Mouse (Mus musculus) ES-E14 (cell line): ENCODE data around the gene Selenot.

Experiments used
- CHD2 ChIP-seq: IDR thresholded peaks from 2 replicates; pipeline ENCODE4 v1.6.1; 2014; ENCODE audit warnings: mild to moderate bottlenecking, low read depth, low read length, inconsistent platforms
- MAFK ChIP-seq: IDR thresholded peaks from 2 replicates; pipeline ENCODE4 v1.6.1; 2014; ENCODE audit warnings: mild to moderate bottlenecking, low read depth, low read length, inconsistent platforms; ENCODE audit not compliant: insufficient read depth
- ZC3H11A ChIP-seq: IDR thresholded peaks from 2 replicates; pipeline ENCODE4 v1.6.1; 2012; ENCODE audit warnings: low read depth, mild to moderate bottlenecking, inconsistent platforms, low read length, borderline replicate concordance
- ZNF384 ChIP-seq: IDR thresholded peaks from 2 replicates; pipeline ENCODE4 v1.6.1; 2012; ENCODE audit warnings: low read depth, low read length, inconsistent platforms

DNA sequence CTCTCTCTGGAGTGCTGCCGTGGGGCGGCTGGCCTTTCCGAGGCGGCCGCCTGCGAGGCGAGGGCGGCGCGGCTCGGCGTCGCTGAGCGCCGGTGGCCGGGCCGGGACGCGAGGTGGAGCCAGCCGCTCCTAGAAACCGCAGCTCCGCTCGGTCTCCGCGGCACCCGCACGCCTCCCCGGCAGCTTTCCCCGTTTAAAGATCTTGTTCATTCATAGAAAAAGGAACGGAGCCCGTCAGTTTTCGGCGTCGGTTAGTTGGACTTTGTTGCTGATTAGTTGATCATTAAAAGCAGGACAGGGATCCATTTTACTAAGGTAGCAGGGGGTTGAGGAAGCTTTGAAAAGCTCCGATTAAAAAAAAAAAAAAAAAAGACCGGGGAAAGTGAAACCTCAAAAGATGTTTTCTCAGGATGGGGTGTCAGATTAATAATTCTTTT lies 649 bp downstream of the Selenot start:
- TF ChIP-seq MAFK = no peak
- no peak for TF ChIP-seq CHD2
- TF ChIP-seq ZC3H11A = no peak
- TF ChIP-seq ZNF384 = peak; percentile 73; the same call in 1 of the 2 replicates
